Mouse (Mus musculus): ENCODE data around the gene Ripor2.

- no peak for TF ChIP-seq POLR2A (IDR thresholded peaks at IDR 0.05; ENCODE audit: borderline replicate concordance, insufficient read depth, low read length)
- TF ChIP-seq CTCF (IDR thresholded peaks at IDR 0.05; ENCODE audit: borderline replicate concordance, insufficient read depth, low read depth, low read length) = no peak
Measured at GRCm38 (mm10) chr13:24651018-24651417, 69.0 kb downstream of the Ripor2 start.

All from cerebellum, adult 2 months (tissue).